Mouse (Mus musculus): ENCODE measurements around the gene Rnase9. TPM values are rescaled to one million over a fixed set of nuclear protein-coding genes. Genes with fewer than 3 reads are reported as not detected.
A peak's percentile ranks its signal among the peaks of the same experiment; 100 is the strongest.

Gene Rnase9
- total RNA-seq, 1 experiment, result not detected

GRCm38 (mm10) chr14:51074335-51074734 is 32.7 kb upstream of the Rnase9 start, which contains the start of gene Olfr750:
Olfr750 (minus strand) TSS chr14:51074435.
- H3K4me3 ChIP-seq (ENCODE audit: insufficient read depth in 1 of 2, low read depth in 1 of 2, low read length in 2 of 2, poor library complexity in 1 of 2, severe bottlenecking in 1 of 2), result no peak within 1 kb of the TSS
- no peak for DNase-seq (ENCODE audit: low read depth, low spot score)
- no peaks in the 10 kb centered on the region for H3K4me1 ChIP-seq (ENCODE audit: control insufficient read depth in 2 of 2, insufficient read depth in 2 of 2, low read length in 2 of 2, poor library complexity in 1 of 2)
- H3K9me3 ChIP-seq (ENCODE audit: control insufficient read depth, insufficient read depth, low read depth, low read length), result no peaks in the 10 kb centered on the region
- no peak within 1 kb of the TSS for H3K27ac ChIP-seq (ENCODE audit: insufficient read depth, low read depth, low read length, poor library complexity, severe bottlenecking)
- in situ Hi-C loops (cut with MboI; ENCODE audit: low sequenced_read_pairs in 2 of 2, unreplicated experiment in 2 of 2), result loop anchor here in 1 of 2 experiments (25.0 kb wide), 1 partner anchor 237 kb away; no protein-coding TSS in a partner anchor
- H3K36me3 ChIP-seq (ENCODE audit: control insufficient read depth, insufficient read depth, low read length, poor library complexity, severe bottlenecking), result no peaks in the 10 kb centered on the region
- no peak within 1 kb of the TSS for H3K9ac ChIP-seq (ENCODE audit: insufficient read depth, low read depth, low read length, poor library complexity, severe bottlenecking)
- TF ChIP-seq HCFC1 (IDR thresholded peaks at IDR 0.05; ENCODE audit: borderline replicate concordance, insufficient read depth, low read length) (no peak), MAFK (IDR thresholded peaks at IDR 0.05; ENCODE audit: insufficient read depth, low read depth, low read length) (no peak), CHD2 (IDR thresholded peaks at IDR 0.05; ENCODE audit: low read depth, low read length) (no peak), ZC3H11A (IDR thresholded peaks at IDR 0.05; ENCODE audit: borderline replicate concordance, low read depth, low read length) (no peak), ZNF384 (IDR thresholded peaks at IDR 0.05; ENCODE audit: low read depth, low read length) (no peak)

DNA sequence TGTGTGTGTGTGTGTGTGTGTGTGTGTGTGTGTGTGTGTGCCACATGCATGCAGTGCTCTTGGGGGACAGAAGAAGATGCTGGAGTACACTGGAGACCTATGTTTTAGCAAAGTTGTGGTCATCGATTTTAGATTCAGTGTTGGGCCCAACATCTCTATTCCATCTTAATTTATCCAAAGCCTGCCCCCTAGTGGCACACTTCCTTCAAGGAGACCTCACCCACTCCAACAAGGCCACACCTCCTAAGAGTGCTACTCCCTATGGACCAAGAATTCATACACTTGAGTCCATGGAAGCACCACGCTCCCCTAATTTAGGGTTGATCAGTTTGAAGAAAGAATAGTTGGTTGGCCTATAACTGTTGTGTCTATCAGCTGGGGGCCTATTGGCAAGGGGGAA is 27.9 kb upstream of the Rnase9 start:
- in situ Hi-C loops (cut with MboI; ENCODE audit: low sequenced_read_pairs in 2 of 2, unreplicated experiment in 2 of 2), result loop anchor here (10.0 to 25.0 kb wide), 2 partner anchors 232 to 245 kb away; no protein-coding TSS in a partner anchor
- H3K4me3 ChIP-seq (ENCODE audit: insufficient read depth in 1 of 2, low read depth in 1 of 2, low read length in 2 of 2, poor library complexity in 1 of 2, severe bottlenecking in 1 of 2), result no peak overlapping the region
- no peak overlapping the region for H3K27ac ChIP-seq (ENCODE audit: insufficient read depth, low read depth, low read length, poor library complexity, severe bottlenecking)
- no peak for TF ChIP-seq ZNF384 (IDR thresholded peaks at IDR 0.05; ENCODE audit: low read depth, low read length)
- TF ChIP-seq HCFC1 (IDR thresholded peaks at IDR 0.05; ENCODE audit: borderline replicate concordance, insufficient read depth, low read length), result no peak
- no peak for TF ChIP-seq ZC3H11A (IDR thresholded peaks at IDR 0.05; ENCODE audit: borderline replicate concordance, low read depth, low read length)
- TF ChIP-seq MAFK (IDR thresholded peaks at IDR 0.05; ENCODE audit: insufficient read depth, low read depth, low read length), result no peak
- TF ChIP-seq CHD2 (IDR thresholded peaks at IDR 0.05; ENCODE audit: low read depth, low read length), result no peak
- H3K36me3 ChIP-seq (ENCODE audit: control insufficient read depth, insufficient read depth, low read length, poor library complexity, severe bottlenecking), result no peaks in the 10 kb centered on the region
- H3K4me1 ChIP-seq (ENCODE audit: control insufficient read depth in 2 of 2, insufficient read depth in 2 of 2, low read length in 2 of 2, poor library complexity in 1 of 2), result no peaks in the 10 kb centered on the region
- no peaks in the 10 kb centered on the region for H3K9me3 ChIP-seq (ENCODE audit: control insufficient read depth, insufficient read depth, low read depth, low read length)
- H3K9ac ChIP-seq (ENCODE audit: insufficient read depth, low read depth, low read length, poor library complexity, severe bottlenecking), result no peak overlapping the region
- DNase-seq (ENCODE audit: low read depth, low spot score), result peak; percentile 92

DNA sequence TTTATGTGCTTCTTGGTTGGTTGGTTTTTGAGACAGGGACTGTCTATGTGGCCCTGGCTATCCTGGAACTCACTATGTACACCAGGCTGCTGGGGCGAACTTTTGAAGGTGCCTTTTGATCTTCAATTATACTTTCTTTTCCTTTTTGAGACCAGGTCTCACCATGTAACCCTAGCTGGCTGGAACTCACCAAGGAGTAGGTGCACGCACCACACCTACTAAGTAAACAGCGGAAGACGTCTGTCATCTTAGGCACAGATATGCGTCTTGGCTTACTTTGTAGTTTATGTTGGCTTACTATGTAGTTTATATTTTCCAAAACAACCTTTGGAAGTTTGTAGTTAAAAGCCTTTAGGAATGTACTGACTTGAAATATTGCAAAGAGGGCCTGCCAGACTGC is 27.3 kb upstream of the Rnase9 start:
- H3K36me3 ChIP-seq (ENCODE audit: control insufficient read depth, insufficient read depth, low read length, poor library complexity, severe bottlenecking), result no peaks in the 10 kb centered on the region
- H3K4me1 ChIP-seq (ENCODE audit: control insufficient read depth in 2 of 2, insufficient read depth in 2 of 2, low read length in 2 of 2, poor library complexity in 1 of 2), result no peaks in the 10 kb centered on the region
- in situ Hi-C loops (cut with MboI; ENCODE audit: low sequenced_read_pairs in 2 of 2, unreplicated experiment in 2 of 2), result loop anchor here (10.0 to 25.0 kb wide), 2 partner anchors 232 to 244 kb away; no protein-coding TSS in a partner anchor
- H3K27ac ChIP-seq (ENCODE audit: insufficient read depth, low read depth, low read length, poor library complexity, severe bottlenecking), result no peak overlapping the region
- H3K9ac ChIP-seq (ENCODE audit: insufficient read depth, low read depth, low read length, poor library complexity, severe bottlenecking), result no peak overlapping the region
- H3K4me3 ChIP-seq (ENCODE audit: insufficient read depth in 1 of 2, low read depth in 1 of 2, low read length in 2 of 2, poor library complexity in 1 of 2, severe bottlenecking in 1 of 2), result no peak overlapping the region
- H3K9me3 ChIP-seq (ENCODE audit: control insufficient read depth, insufficient read depth, low read depth, low read length), result no peaks in the 10 kb centered on the region
- TF ChIP-seq MAFK (IDR thresholded peaks at IDR 0.05; ENCODE audit: insufficient read depth, low read depth, low read length), result no peak
- no peak for TF ChIP-seq ZC3H11A (IDR thresholded peaks at IDR 0.05; ENCODE audit: borderline replicate concordance, low read depth, low read length)
- no peak for TF ChIP-seq ZNF384 (IDR thresholded peaks at IDR 0.05; ENCODE audit: low read depth, low read length)
- no peak for TF ChIP-seq CHD2 (IDR thresholded peaks at IDR 0.05; ENCODE audit: low read depth, low read length)
- no peak for TF ChIP-seq HCFC1 (IDR thresholded peaks at IDR 0.05; ENCODE audit: borderline replicate concordance, insufficient read depth, low read length)
- DNase-seq (ENCODE audit: low read depth, low spot score), result no peak

GRCm38 (mm10) chr14:51060761-51061160 is 19.1 kb upstream of the Rnase9 start:
- no peak for DNase-seq (ENCODE audit: low read depth, low spot score)
- Histone ChIP-seq H3K9me3 (ENCODE audit: control insufficient read depth, insufficient read depth, low read depth, low read length) (no peaks in the 10 kb centered on the region), H3K4me3 (ENCODE audit: insufficient read depth in 1 of 2, low read depth in 1 of 2, low read length in 2 of 2, poor library complexity in 1 of 2, severe bottlenecking in 1 of 2) (no peak overlapping the region), H3K27ac (ENCODE audit: insufficient read depth, low read depth, low read length, poor library complexity, severe bottlenecking) (no peak overlapping the region), H3K9ac (ENCODE audit: insufficient read depth, low read depth, low read length, poor library complexity, severe bottlenecking) (no peak overlapping the region), H3K4me1 (ENCODE audit: control insufficient read depth in 2 of 2, insufficient read depth in 2 of 2, low read length in 2 of 2, poor library complexity in 1 of 2) (peaks cover 7% of the 10 kb centered on the region in 2 experiments; a peak in 1 of 4 replicates), H3K36me3 (ENCODE audit: control insufficient read depth, insufficient read depth, low read length, poor library complexity, severe bottlenecking) (no peaks in the 10 kb centered on the region)
- TF ChIP-seq ZNF384 (IDR thresholded peaks at IDR 0.05; ENCODE audit: low read depth, low read length) (no peak), MAFK (IDR thresholded peaks at IDR 0.05; ENCODE audit: insufficient read depth, low read depth, low read length) (no peak), CHD2 (IDR thresholded peaks at IDR 0.05; ENCODE audit: low read depth, low read length) (no peak), ZC3H11A (IDR thresholded peaks at IDR 0.05; ENCODE audit: borderline replicate concordance, low read depth, low read length) (no peak), HCFC1 (IDR thresholded peaks at IDR 0.05; ENCODE audit: borderline replicate concordance, insufficient read depth, low read length) (no peak)
- in situ Hi-C loops (cut with MboI; ENCODE audit: low sequenced_read_pairs in 2 of 2, unreplicated experiment in 2 of 2), result loop anchor here (10.0 to 25.0 kb wide), 2 partner anchors 223 to 236 kb away; no protein-coding TSS in a partner anchor

All from ES-E14 (cell line).